12 mouse cellular contexts compared by ENCODE assay signal in genomic region chr7:49045499-49046346, GRCm38 (mm10).
A peak's percentile ranks its signal among the peaks of the same experiment; 100 is the strongest.
DNase-seq lines count a peak whose midpoint lies in the region; ATAC-seq and TF ChIP-seq lines count a peak whose summit lies in the region.
"Had no signal": no experiment of that assay in that cellular context is flagged by ENCODE, and none has a peak within 500 bp of the region (broad histone marks: within the 10 kb centered on the region; RNA-seq: fewer than 3 reads in every experiment).

No protein-coding gene starts in this region.

- WGBS in lung, embryonic 14.5 days = 38% methylated on average over 6 of the region's 6 CpGs
- WGBS in hindbrain, postnatal 0 days = 48% methylated on average over 6 of the region's 6 CpGs
- whole genome bisulfite sequencing in limb, embryonic 15.5 days = 36% methylated on average over 6 of the region's 6 CpGs

- H3K4me2 ChIP-seq in lung, embryonic 14.5 days = no peak overlapping the region
- H3K4me2 ChIP-seq in hindbrain, postnatal 0 days (ENCODE audit: low read depth, low read length) = no peak overlapping the region
- H3K4me2 ChIP-seq in limb, embryonic 15.5 days = no peak overlapping the region
- H3K4me2 ChIP-seq: forebrain, embryonic 15.5 days had no signal

- no peaks in the 10 kb centered on the region for H3K36me3 ChIP-seq in lung, embryonic 14.5 days (ENCODE audit: insufficient read depth)
- no peaks in the 10 kb centered on the region for H3K36me3 ChIP-seq in hindbrain, postnatal 0 days (ENCODE audit: insufficient read depth, low read length)
- no peaks in the 10 kb centered on the region for H3K36me3 ChIP-seq in limb, embryonic 15.5 days
- H3K36me3 ChIP-seq: forebrain, embryonic 15.5 days had no signal

- no peaks in the 10 kb centered on the region for H3K9me3 ChIP-seq in lung, embryonic 14.5 days (ENCODE audit: low read depth, low read length)
- H3K9me3 ChIP-seq in hindbrain, postnatal 0 days (ENCODE audit: low read length) = no peaks in the 10 kb centered on the region
- no peaks in the 10 kb centered on the region for H3K9me3 ChIP-seq in limb, embryonic 15.5 days
- H3K9me3 ChIP-seq: forebrain, embryonic 15.5 days; megakaryocyte, embryonic 14.5 days had no signal

- ATAC-seq in lung, embryonic 14.5 days (ENCODE audit: insufficient read depth) = peak; percentile 61
- ATAC-seq in hindbrain, postnatal 0 days = 0 out of 2 replicates have a peak, but pooled peaks have one; percentile 17
- peak; percentile 66; the same call in 1 of the 2 replicates for ATAC-seq in limb, embryonic 15.5 days (ENCODE audit: insufficient number of reproducible peaks, low FRiP score, low TSS enrichment, low read depth)
- ATAC-seq: CD4-positive, CD25-positive, alpha-beta regulatory T cell, adult 4 months; forebrain, embryonic 15.5 days had no signal

- no peak overlapping the region for H3K9ac ChIP-seq in lung, embryonic 14.5 days
- H3K9ac ChIP-seq in hindbrain, postnatal 0 days (replicated peaks; ENCODE audit: low read length) = no peak overlapping the region
- no peak overlapping the region for H3K9ac ChIP-seq in limb, embryonic 15.5 days
- H3K9ac ChIP-seq: forebrain, embryonic 15.5 days had no signal

- DNase-seq in lung, embryonic 14.5 days = peak; percentile 69
- DNase-seq in lung, adult 18-20 months = no peak
- no peak for DNase-seq in hindbrain, postnatal 0 days (ENCODE audit: low spot score)
- DNase-seq in kidney, adult 8-10 months = peak; percentile 19
- DNase-seq in heart, adult 18-20 months = no peak
- DNase-seq in retina, postnatal 1 day = no peak
- DNase-seq: liver; thymus, postnatal 25 days had no signal

- no peak overlapping the region for H3K4me3 ChIP-seq in lung, embryonic 14.5 days (ENCODE audit: low read depth, low read length)
- H3K4me3 ChIP-seq in hindbrain, postnatal 0 days (ENCODE audit: low read length) = no peak overlapping the region
- no peak overlapping the region for H3K4me3 ChIP-seq in limb, embryonic 15.5 days
- H3K4me3 ChIP-seq: forebrain, embryonic 15.5 days had no signal

- H3K27ac ChIP-seq in lung, embryonic 14.5 days (ENCODE audit: low read depth) = no peak overlapping the region
- no peak overlapping the region for H3K27ac ChIP-seq in hindbrain, postnatal 0 days
- H3K27ac ChIP-seq in limb, embryonic 15.5 days = no peak overlapping the region
- H3K27ac ChIP-seq: forebrain, embryonic 15.5 days had no signal

- peaks cover 9% of the 10 kb centered on the region; the same call in 1 of the 2 replicates for H3K4me1 ChIP-seq in lung, embryonic 14.5 days (ENCODE audit: insufficient read depth)
- 0 out of 2 replicates have a peak, but pooled peaks cover 17% of the 10 kb centered on the region for H3K4me1 ChIP-seq in hindbrain, postnatal 0 days (ENCODE audit: insufficient read depth, low read length)
- peaks cover 13% of the 10 kb centered on the region for H3K4me1 ChIP-seq in limb, embryonic 15.5 days

- TF ChIP-seq CTCF in lung, embryonic 14.5 days (IDR thresholded peaks at IDR 0.05; ENCODE audit: low read depth) = no peak
- no peak for TF ChIP-seq CTCF in hindbrain, postnatal 0 days (IDR thresholded peaks at IDR 0.05; ENCODE audit: low read depth)

- H3K27me3 ChIP-seq in lung, embryonic 14.5 days (ENCODE audit: insufficient read depth, low read length) = no peaks in the 10 kb centered on the region
- no peaks in the 10 kb centered on the region for H3K27me3 ChIP-seq in hindbrain, postnatal 0 days (ENCODE audit: insufficient read depth, low read length)
- H3K27me3 ChIP-seq in limb, embryonic 15.5 days = peaks cover 7% of the 10 kb centered on the region
- H3K27me3 ChIP-seq: forebrain, embryonic 15.5 days had no signal

Comparison
In these comparisons a context has a peak if more than half of its experiments do, and no peak if none do; other contexts are left out.
1. DNase-seq: peak in lung, embryonic 14.5 days (single experiment) and kidney, adult 8-10 months (2 of 2); none in lung, adult 18-20 months (0 of 2), hindbrain, postnatal 0 days (single experiment), heart, adult 18-20 months (0 of 2) and retina, postnatal 1 day (single experiment).
2. Peak in every context shown above with its lines, with median percentiles within 50 percentile points of each other: ATAC-seq.